Mouse (Mus musculus) liver (tissue): ENCODE results near the gene Tmem151b.

Experiments used
- DNase-seq: peaks from one replicate; pipeline ENCODE4 v3.0.0-alpha.2; 2020; ENCODE audit warnings: mixed read lengths

The Tmem151b gene

DNA sequence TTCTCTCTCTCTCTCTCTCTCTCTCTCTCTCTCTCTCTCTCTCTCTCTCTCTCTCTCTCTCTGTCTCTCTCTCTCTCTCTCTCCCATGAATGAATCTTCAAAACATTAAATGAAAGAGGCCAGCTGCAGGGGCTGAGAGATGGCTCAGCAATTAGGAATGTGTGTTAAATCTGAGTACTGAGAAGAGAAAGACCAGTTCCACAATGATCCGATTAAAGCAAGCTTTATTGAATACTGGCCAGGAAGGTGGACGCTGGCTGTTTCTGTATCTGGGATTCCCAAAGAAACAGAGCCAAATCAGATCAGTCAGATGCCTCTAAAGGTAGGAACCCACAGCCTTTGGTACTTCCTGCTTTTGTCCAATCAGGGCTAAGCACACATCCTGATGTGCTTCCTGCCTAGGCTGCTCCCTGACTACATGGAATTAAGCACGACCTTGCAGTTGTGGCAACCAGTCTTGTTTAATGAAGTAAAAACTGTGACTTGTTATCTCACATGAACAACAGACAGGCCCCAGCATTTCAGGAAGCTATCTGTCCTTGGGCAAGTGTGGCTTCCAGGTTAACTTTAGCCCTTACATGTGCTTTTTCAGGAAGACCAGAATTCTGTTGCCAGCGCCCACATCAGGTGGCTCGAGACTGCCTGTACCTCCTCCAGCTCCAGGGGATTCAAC, 46.0 kb downstream of the Tmem151b start:
- no peak for DNase-seq

DNA sequence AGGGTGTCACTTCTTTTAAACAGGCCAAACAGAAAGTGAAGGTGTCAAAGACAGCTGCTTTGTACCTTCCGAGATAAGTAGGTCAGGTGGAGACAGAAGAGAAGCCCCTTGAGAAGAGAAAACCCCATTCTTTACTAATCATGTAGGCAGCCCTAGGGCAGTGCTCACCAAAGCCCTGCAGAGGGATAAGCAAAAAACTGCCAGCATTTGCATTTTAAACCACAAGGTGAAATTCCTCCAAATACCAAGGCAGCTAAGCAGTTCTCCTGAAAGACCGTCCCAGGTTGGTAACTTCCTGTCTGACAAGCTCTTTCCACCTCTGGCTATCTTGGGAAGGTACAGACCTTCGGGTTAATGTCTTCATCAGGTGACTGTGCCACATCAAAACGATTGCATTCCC, 47.2 kb downstream of the Tmem151b start:
- no peak for DNase-seq

DNA sequence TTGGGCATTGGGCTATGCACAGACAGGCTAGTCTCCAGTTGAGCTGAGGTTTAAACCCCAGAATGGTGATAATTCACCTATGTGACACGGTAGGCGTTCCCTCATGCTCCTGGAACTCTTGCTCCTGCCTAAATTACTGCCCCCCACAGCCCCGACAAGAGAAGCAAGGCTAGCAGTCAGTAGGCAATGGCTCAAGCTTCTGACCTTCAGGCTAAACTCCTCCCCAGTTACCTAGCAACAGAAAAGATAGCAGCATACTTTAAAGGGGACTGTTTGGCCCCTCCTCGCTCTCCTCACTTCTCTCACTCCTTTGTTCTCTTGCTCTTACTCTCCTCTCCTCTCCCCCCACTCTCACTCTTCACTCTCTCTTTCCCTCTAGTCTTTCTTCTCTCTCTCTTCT, 48.5 kb downstream of the Tmem151b start:
- DNase-seq, result no peak

DNA sequence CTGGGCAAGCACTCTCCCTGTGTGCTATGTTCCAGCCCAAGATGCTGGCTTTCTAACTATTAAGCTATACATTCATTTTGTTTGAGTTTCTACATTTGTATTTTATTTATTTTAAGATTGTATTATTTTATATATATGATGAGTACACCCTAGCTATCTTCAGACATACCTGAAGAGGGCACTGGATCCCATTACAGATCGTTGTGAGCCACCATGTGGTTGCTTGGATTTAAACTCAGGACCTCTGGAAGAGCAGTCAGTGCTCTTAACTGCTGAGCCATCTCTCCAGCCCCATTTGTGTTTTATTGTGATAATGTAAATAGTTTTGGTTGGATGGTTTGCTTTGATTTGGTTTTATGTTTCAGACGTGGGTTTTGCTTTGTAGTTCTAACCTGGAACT, 50.0 kb downstream of the Tmem151b start:
- no peak for DNase-seq

GRCm38 (mm10) chr17:45498397-45498796, 51.1 kb downstream of the Tmem151b start:
- no peak for DNase-seq

DNA sequence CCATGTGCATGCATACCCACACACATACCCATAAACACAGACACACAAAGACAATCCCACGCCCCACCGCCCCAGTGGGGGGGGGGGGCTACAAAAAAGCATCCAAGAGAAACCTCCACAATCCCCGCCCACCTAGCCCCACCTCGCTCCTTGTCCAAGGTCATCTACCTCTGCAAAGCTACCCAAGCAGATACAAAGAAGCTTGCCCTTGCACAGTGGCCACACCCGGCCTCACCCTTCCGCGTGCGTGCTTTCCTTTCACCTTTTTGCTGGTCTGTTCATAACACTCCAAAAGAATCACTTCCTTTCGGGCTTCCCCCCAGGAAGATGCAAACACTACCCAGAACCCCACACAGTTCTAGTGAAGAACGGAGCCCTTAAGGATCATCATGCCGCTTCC, 54.1 kb downstream of the Tmem151b start:
- no peak for DNase-seq
